Mouse (Mus musculus) E14TG2a.4 (cell line): ENCODE measurements around the gene Pcgf3.

Experiments used
- H3K27me3 ChIP-seq: 2 replicates; pipeline ENCODE4 v1.6.1; 2014; ENCODE audit warnings: low read length, control low read depth; ENCODE audit not compliant: insufficient read depth
- H3K36me3 ChIP-seq: 2 replicates; pipeline ENCODE4 v1.6.1; 2014; ENCODE audit warnings: low read length, control low read depth; ENCODE audit not compliant: insufficient read depth
- H3K4me1 ChIP-seq: replicated peaks from 2 replicates; pipeline ENCODE4 v1.6.1; 2014; ENCODE audit warnings: low read depth, low read length, control low read depth
- H3K4me3 ChIP-seq: replicated peaks from 2 replicates; pipeline ENCODE4 v1.5.1; 2014; ENCODE audit warnings: mild to moderate bottlenecking, low read length
- H3K9me3 ChIP-seq: 2 replicates; pipeline ENCODE4 v1.6.1; 2014; ENCODE audit warnings: low read length, control low read depth
- CTCF ChIP-seq: conservative IDR thresholded peaks from 2 replicates; pipeline ENCODE4 v1.5.1; 2014; ENCODE audit warnings: low read length
- NANOG ChIP-seq: IDR thresholded peaks from 2 replicates; pipeline ENCODE4 v1.6.1; 2014; ENCODE audit warnings: borderline replicate concordance, low read length, mixed read lengths
- POU5F1 ChIP-seq: IDR thresholded peaks from 2 replicates; pipeline ENCODE4 v1.6.1; 2014; ENCODE audit warnings: low read length, borderline replicate concordance

Pcgf3 gene

DNA sequence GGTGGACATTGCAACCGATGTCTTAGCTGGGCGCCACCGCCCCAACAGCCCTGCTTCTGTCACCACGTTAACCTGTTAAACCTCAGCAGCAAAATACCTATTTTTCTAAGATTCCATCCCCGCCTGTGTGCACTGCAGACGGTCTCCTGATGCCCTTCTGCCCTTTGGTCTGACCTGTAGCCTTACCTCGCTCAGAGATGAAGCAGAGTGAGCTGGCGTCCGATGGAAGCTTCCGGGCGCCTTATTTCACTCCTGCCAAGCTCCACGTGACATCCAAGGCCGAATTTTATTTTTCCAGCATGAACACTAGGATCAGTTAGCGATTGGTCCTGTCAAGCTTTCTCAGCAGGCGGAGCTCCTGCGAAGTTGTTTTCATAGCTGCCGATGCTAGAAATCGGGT lies 41.3 kb downstream of the Pcgf3 start:
- peaks cover 74% of the 10 kb centered on the region for H3K36me3 ChIP-seq
- no peak overlapping the region; the same call in 1 of the 2 replicates for H3K4me3 ChIP-seq
- TF ChIP-seq POU5F1 = no peak
- TF ChIP-seq CTCF = no peak
- no peak for TF ChIP-seq NANOG
- H3K4me1 ChIP-seq = peaks cover 7% of the 10 kb centered on the region
- H3K9me3 ChIP-seq = no peaks in the 10 kb centered on the region
- no peaks in the 10 kb centered on the region for H3K27me3 ChIP-seq

- Histone ChIP-seq H3K4me1 (peaks cover 66% of the 10 kb centered on the region), H3K4me3 (no peak overlapping the region; the same call in 1 of the 2 replicates), H3K9me3 (no peaks in the 10 kb centered on the region), H3K36me3 (no peaks in the 10 kb centered on the region), H3K27me3 (no peaks in the 10 kb centered on the region)
- no peak for TF ChIP-seq POU5F1
- TF ChIP-seq CTCF = no peak
- TF ChIP-seq NANOG = no peak
These were observed 54.7 kb downstream of the Pcgf3 start for GRCm38 (mm10) chr5:108515581-108516361.

DNA sequence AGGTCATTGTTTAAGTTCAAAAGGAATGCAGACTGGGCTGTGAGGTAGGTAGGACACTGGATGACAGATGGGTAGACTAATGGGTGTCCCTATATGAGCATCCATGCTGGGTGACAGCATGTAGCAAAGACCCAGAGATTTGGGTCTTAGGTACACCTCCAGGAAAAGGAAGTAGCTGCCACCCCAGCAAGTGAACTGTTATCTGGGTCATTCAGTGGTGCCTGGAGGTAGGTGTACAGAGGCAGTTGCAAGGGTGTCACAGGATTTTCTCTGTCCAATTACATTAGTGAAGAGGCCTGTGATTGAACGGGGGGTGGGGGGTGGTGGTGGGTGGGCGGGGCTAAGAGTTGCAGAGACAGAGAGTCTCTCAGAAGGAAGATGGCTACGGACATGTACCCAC lies 55.6 kb downstream of the Pcgf3 start:
- no peak overlapping the region; the same call in 1 of the 2 replicates for H3K4me3 ChIP-seq
- no peaks in the 10 kb centered on the region for H3K9me3 ChIP-seq
- peaks cover 71% of the 10 kb centered on the region for H3K4me1 ChIP-seq
- H3K27me3 ChIP-seq = no peaks in the 10 kb centered on the region
- TF ChIP-seq POU5F1 (no peak), CTCF (no peak), NANOG (no peak)
- no peaks in the 10 kb centered on the region for H3K36me3 ChIP-seq

- no peaks in the 10 kb centered on the region for H3K27me3 ChIP-seq
- H3K4me3 ChIP-seq = peak overlapping the region; percentile 5; the same call in 1 of the 2 replicates
- no peaks in the 10 kb centered on the region for H3K36me3 ChIP-seq
- TF ChIP-seq CTCF = no peak
- TF ChIP-seq NANOG = no peak
- peaks cover 6% of the 10 kb centered on the region; the same call in 1 of the 2 replicates for H3K9me3 ChIP-seq
- peaks cover 71% of the 10 kb centered on the region for H3K4me1 ChIP-seq
These were observed 57.3 kb downstream of the Pcgf3 start for GRCm38 (mm10) chr5:108518106-108518885.

DNA sequence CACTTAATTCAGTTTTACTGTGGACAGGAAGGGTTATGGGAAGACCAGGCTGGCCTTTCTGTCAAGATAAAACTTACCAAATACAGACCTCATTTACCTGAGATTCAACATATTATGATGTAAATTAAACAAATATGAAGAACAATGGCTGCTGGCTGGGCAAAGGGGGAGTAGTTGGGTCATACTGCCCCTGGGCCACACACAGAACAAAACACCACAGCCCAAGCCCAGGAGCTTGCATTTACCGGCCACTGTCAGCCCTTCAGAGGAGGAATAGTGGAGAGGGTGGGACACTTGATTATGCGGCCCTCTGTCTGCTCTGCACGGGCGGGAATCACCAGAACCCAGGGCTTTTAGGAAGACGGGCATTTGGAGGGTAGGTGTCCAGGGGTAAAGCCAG lies 57.9 kb downstream of the Pcgf3 start:
- H3K4me3 ChIP-seq = peak overlapping the region; percentile 43
- H3K36me3 ChIP-seq = no peaks in the 10 kb centered on the region
- TF ChIP-seq NANOG = no peak
- TF ChIP-seq POU5F1 = no peak
- no peak for TF ChIP-seq CTCF
- peaks cover 6% of the 10 kb centered on the region; the same call in 1 of the 2 replicates for H3K9me3 ChIP-seq
- peaks cover 67% of the 10 kb centered on the region for H3K4me1 ChIP-seq
- H3K27me3 ChIP-seq = no peaks in the 10 kb centered on the region

DNA sequence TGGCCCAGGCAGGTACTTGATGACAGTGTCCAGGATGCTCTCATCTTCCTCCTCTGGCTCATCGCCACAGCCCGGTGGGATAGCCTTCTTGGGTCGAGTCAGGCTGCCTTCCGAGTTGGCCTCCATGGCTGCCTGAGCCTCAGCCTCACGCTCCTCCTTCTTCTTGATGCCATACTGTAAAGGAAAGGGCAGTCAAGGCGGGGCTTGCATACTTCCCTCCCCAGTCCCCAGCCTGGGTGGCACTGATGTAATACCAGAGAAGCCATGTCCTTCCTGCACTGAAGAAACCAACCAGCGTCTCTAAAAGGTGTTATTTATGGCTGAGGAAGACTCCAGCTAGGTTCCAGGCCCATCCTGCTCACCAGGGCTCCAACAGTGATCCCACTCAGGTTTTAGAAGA lies 59.1 kb downstream of the Pcgf3 start:
- Histone ChIP-seq H3K9me3 (peaks cover 6% of the 10 kb centered on the region; the same call in 1 of the 2 replicates), H3K36me3 (no peaks in the 10 kb centered on the region), H3K4me1 (peaks cover 58% of the 10 kb centered on the region), H3K4me3 (peak overlapping the region; percentile 43), H3K27me3 (no peaks in the 10 kb centered on the region)
- TF ChIP-seq NANOG (no peak), POU5F1 (no peak), CTCF (no peak)

- TF ChIP-seq POU5F1 (no peak), CTCF (no peak), NANOG (no peak)
- peaks cover 6% of the 10 kb centered on the region; the same call in 1 of the 2 replicates for H3K9me3 ChIP-seq
- H3K36me3 ChIP-seq = no peaks in the 10 kb centered on the region
- H3K4me1 ChIP-seq = peaks cover 50% of the 10 kb centered on the region
- H3K4me3 ChIP-seq = no peak overlapping the region
- no peaks in the 10 kb centered on the region for H3K27me3 ChIP-seq
These were observed 60.0 kb downstream of the Pcgf3 start for GRCm38 (mm10) chr5:108521016-108521415.

DNA sequence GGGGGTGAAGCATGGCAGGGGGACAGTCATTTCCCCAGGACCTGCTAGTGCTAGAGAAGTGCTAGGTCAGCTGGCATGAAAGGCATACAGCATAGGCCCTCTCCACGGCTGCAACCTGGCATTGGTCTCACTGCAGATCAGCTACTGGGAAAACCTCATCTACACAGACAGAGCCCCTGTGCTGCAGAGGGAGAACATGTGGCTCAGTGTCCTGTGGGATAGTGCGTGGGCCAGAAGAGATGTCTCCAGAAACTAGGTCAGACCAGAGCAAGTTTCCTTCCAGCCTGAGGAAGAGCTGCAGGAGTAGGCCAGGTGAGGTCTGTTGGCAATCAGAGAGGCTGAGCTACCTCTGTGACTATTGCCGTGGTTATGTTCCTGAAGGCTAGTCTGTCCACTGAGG lies 60.9 kb downstream of the Pcgf3 start:
- peaks cover 6% of the 10 kb centered on the region; the same call in 1 of the 2 replicates for H3K9me3 ChIP-seq
- no peaks in the 10 kb centered on the region for H3K27me3 ChIP-seq
- peaks cover 43% of the 10 kb centered on the region for H3K4me1 ChIP-seq
- TF ChIP-seq POU5F1 (no peak), NANOG (no peak), CTCF (no peak)
- no peak overlapping the region for H3K4me3 ChIP-seq
- no peaks in the 10 kb centered on the region for H3K36me3 ChIP-seq
